Mouse (Mus musculus) G1E (cell line): ENCODE results near the gene Tm4sf5. TPM values are rescaled to one million over a fixed set of nuclear protein-coding genes. Genes with fewer than 3 reads are reported as not detected.

Source experiments
- ATAC-seq: 2 replicates; pipeline ENCODE4 v1.8.0; 2016; ENCODE audit warnings: mild to moderate bottlenecking; ENCODE audit not compliant: insufficient number of reproducible peaks, poor library complexity, low FRiP score, severe bottlenecking; ENCODE audit errors: extremely low read depth
- DNase-seq: peaks from one replicate; pipeline ENCODE4 v3.0.0; 2012; ENCODE audit warnings: low spot score
- H3K27me3 ChIP-seq: 2 replicates; pipeline ENCODE4 v1.6.1; 2012; ENCODE audit warnings: mild to moderate bottlenecking, low read length, inconsistent platforms; ENCODE audit not compliant: insufficient read depth
- H3K36me3 ChIP-seq: replicated peaks from 2 replicates; pipeline ENCODE3; 2012; ENCODE audit warnings: mild to moderate bottlenecking, inconsistent platforms
- H3K4me1 ChIP-seq: 2 replicates; pipeline ENCODE4 v1.6.1; 2012; ENCODE audit warnings: low read depth, low read length, inconsistent platforms, mixed read lengths; ENCODE audit not compliant: insufficient read depth
- H3K4me3 ChIP-seq: 2 replicates; pipeline ENCODE4 v1.5.1; 2012; ENCODE audit warnings: low read depth, mild to moderate bottlenecking, inconsistent platforms, low read length, moderate library complexity, mixed read lengths
- H3K9me3 ChIP-seq: replicated peaks from 2 replicates; pipeline ENCODE4 v1.6.1; 2012; ENCODE audit warnings: inconsistent platforms
- CTCF ChIP-seq: IDR thresholded peaks from 2 replicates; pipeline ENCODE4 v1.5.1; 2012; ENCODE audit warnings: low read depth, low read length, inconsistent platforms, mixed read lengths
- GATA1 ChIP-seq: IDR thresholded peaks from 2 replicates; pipeline ENCODE4 v1.6.1; 2012; ENCODE audit warnings: borderline replicate concordance, low read length, inconsistent platforms, mixed read lengths
- GATA2 ChIP-seq: IDR thresholded peaks from 2 replicates; pipeline ENCODE4 v1.6.1; 2012; ENCODE audit warnings: low read depth, low read length, inconsistent platforms, borderline replicate concordance
- POLR2AphosphoS5 ChIP-seq: IDR thresholded peaks from 2 replicates; pipeline ENCODE4 v1.6.1; 2012; ENCODE audit warnings: low read depth, low read length, inconsistent platforms; ENCODE audit not compliant: insufficient replicate concordance
- TAL1 ChIP-seq: conservative IDR thresholded peaks from 2 replicates; pipeline ENCODE4 v1.6.1; 2012; ENCODE audit warnings: low read depth, low read length, inconsistent platforms, mixed read lengths
- polyA plus RNA-seq: library from polyadenylated mRNA; stranded (reverse); fragments of >175 nt; gene quantifications from 2 replicates; pipeline ENCODE4 v1.2.3, GENCODE M21; 2012
- total RNA-seq, 2 experiments: library from RNA; stranded (forward) in 1 of 2; stranded (reverse) in 1 of 2; fragments of 200-1000 nt in 1 of 2; fragments of >200 nt in 1 of 2; fragmentation: Nextera tagmentation in 1 of 2; gene quantifications; 2 replicates each; pipeline ENCODE4 v1.2.3; 2014 to 2017

The Tm4sf5 gene
- total and polyA plus RNA-seq, 3 experiments, result not detected

- H3K36me3 ChIP-seq, result no peaks in the 10 kb centered on the region
- peaks cover 44% of the 10 kb centered on the region for H3K27me3 ChIP-seq
- H3K9me3 ChIP-seq, result no peaks in the 10 kb centered on the region
- no peak for ATAC-seq
- TF ChIP-seq GATA1 (no peak), TAL1 (no peak), CTCF (no peak), POLR2AphosphoS5 (no peak), GATA2 (no peak)
- H3K4me3 ChIP-seq, result no peak overlapping the region
- peaks cover 10% of the 10 kb centered on the region for H3K4me1 ChIP-seq
- no peak for DNase-seq
Observed at GRCm38 (mm10) chr11:70557545-70557944, 52.5 kb downstream of the Tm4sf5 start.

Other genes starting within 250 kb of the Tm4sf5 start
Only the 20 nearest of the 25 such genes appear.
- not detected in 2 replicates for gene Alox15, start 153.2 kb upstream of the Tm4sf5 start, total RNA-seq (2014; fragmentation: Nextera tagmentation)
- gene Alox15, start 153.2 kb upstream of the Tm4sf5 start, total RNA-seq (2017), result not detected in 2 replicates
- gene Alox15, start 153.2 kb upstream of the Tm4sf5 start, polyA plus RNA-seq, result not detected in 2 replicates
- gene Pelp1, start 95.2 kb upstream of the Tm4sf5 start, total RNA-seq (2014; fragmentation: Nextera tagmentation), result 36.5 and 39.9 TPM in 2 replicates
- gene Pelp1, start 95.2 kb upstream of the Tm4sf5 start, total RNA-seq (2017), result 6.9 and 7.8 TPM in 2 replicates
- gene Pelp1, start 95.2 kb upstream of the Tm4sf5 start, polyA plus RNA-seq, result 104 and 111 TPM in 2 replicates
- 51.7 and 69.3 TPM in 2 replicates for gene Arrb2, start 72.6 kb upstream of the Tm4sf5 start, total RNA-seq (2014; fragmentation: Nextera tagmentation)
- gene Arrb2, start 72.6 kb upstream of the Tm4sf5 start, total RNA-seq (2017), result 97.1 and 114 TPM in 2 replicates
- gene Arrb2, start 72.6 kb upstream of the Tm4sf5 start, polyA plus RNA-seq, result 327 and 349 TPM in 2 replicates
- gene Med11, start 53.3 kb upstream of the Tm4sf5 start, total RNA-seq (2014; fragmentation: Nextera tagmentation), result 13.2 and 18.1 TPM in 2 replicates
- gene Med11, start 53.3 kb upstream of the Tm4sf5 start, total RNA-seq (2017), result 37.0 and 42.4 TPM in 2 replicates
- 18.5 and 22.6 TPM in 2 replicates for gene Med11, start 53.3 kb upstream of the Tm4sf5 start, polyA plus RNA-seq
- not detected in 2 replicates for gene Zmynd15, start 45.8 kb upstream of the Tm4sf5 start, total RNA-seq (2014; fragmentation: Nextera tagmentation)
- gene Zmynd15, start 45.8 kb upstream of the Tm4sf5 start, total RNA-seq (2017), result 0.06 and 0.66 TPM in 2 replicates
- not detected in 2 replicates for gene Zmynd15, start 45.8 kb upstream of the Tm4sf5 start, polyA plus RNA-seq
- gene Cxcl16, start 45.3 kb upstream of the Tm4sf5 start, total RNA-seq (2014; fragmentation: Nextera tagmentation), result not detected in 2 replicates
- not detected in 2 replicates for gene Cxcl16, start 45.3 kb upstream of the Tm4sf5 start, total RNA-seq (2017)
- not detected in 2 replicates for gene Cxcl16, start 45.3 kb upstream of the Tm4sf5 start, polyA plus RNA-seq
- not detected in 2 replicates for gene Vmo1, start 9.4 kb downstream of the Tm4sf5 start, total RNA-seq (2014; fragmentation: Nextera tagmentation)
- gene Vmo1, start 9.4 kb downstream of the Tm4sf5 start, total RNA-seq (2017), result not detected in 2 replicates
- not detected in 2 replicates for gene Vmo1, start 9.4 kb downstream of the Tm4sf5 start, polyA plus RNA-seq
- not detected in 2 replicates for gene Gltpd2, start 14.0 kb downstream of the Tm4sf5 start, total RNA-seq (2014; fragmentation: Nextera tagmentation)
- not detected in 2 replicates for gene Gltpd2, start 14.0 kb downstream of the Tm4sf5 start, total RNA-seq (2017)
- gene Gltpd2, start 14.0 kb downstream of the Tm4sf5 start, polyA plus RNA-seq, result not detected in 2 replicates
- 114 and 116 TPM in 2 replicates for gene Psmb6, start 20.1 kb downstream of the Tm4sf5 start, total RNA-seq (2014; fragmentation: Nextera tagmentation)
- 212 and 295 TPM in 2 replicates for gene Psmb6, start 20.1 kb downstream of the Tm4sf5 start, total RNA-seq (2017)
- 153 and 181 TPM in 2 replicates for gene Psmb6, start 20.1 kb downstream of the Tm4sf5 start, polyA plus RNA-seq
- gene Gm40193, start 27.7 kb downstream of the Tm4sf5 start, total RNA-seq (2014; fragmentation: Nextera tagmentation), result not detected in 2 replicates
- not detected in 2 replicates for gene Gm40193, start 27.7 kb downstream of the Tm4sf5 start, total RNA-seq (2017)
- gene Gm40193, start 27.7 kb downstream of the Tm4sf5 start, polyA plus RNA-seq, result not detected in 2 replicates
- gene Pld2, start 34.8 kb downstream of the Tm4sf5 start, total RNA-seq (2014; fragmentation: Nextera tagmentation), result not detected in 2 replicates
- 0.05 and 0.06 TPM in 2 replicates for gene Pld2, start 34.8 kb downstream of the Tm4sf5 start, total RNA-seq (2017)
- not detected in 2 replicates for gene Pld2, start 34.8 kb downstream of the Tm4sf5 start, polyA plus RNA-seq
- 37.3 and 38.1 TPM in 2 replicates for gene Mink1, start 57.6 kb downstream of the Tm4sf5 start, total RNA-seq (2014; fragmentation: Nextera tagmentation)
- gene Mink1, start 57.6 kb downstream of the Tm4sf5 start, total RNA-seq (2017), result 8.8 and 14.3 TPM in 2 replicates
- gene Mink1, start 57.6 kb downstream of the Tm4sf5 start, polyA plus RNA-seq, result 89.8 and 94.4 TPM in 2 replicates
- gene 4930544D05Rik, start 110.6 kb downstream of the Tm4sf5 start, total RNA-seq (2014; fragmentation: Nextera tagmentation), result not detected in 2 replicates
- gene 4930544D05Rik, start 110.6 kb downstream of the Tm4sf5 start, total RNA-seq (2017), result not detected in 2 replicates
- not detected in 2 replicates for gene 4930544D05Rik, start 110.6 kb downstream of the Tm4sf5 start, polyA plus RNA-seq
- gene Chrne, start 114.0 kb downstream of the Tm4sf5 start, total RNA-seq (2014; fragmentation: Nextera tagmentation), result not detected in 2 replicates
- gene Chrne, start 114.0 kb downstream of the Tm4sf5 start, total RNA-seq (2017), result not detected in 2 replicates
- gene Chrne, start 114.0 kb downstream of the Tm4sf5 start, polyA plus RNA-seq, result not detected in 2 replicates
- gene Gp1ba, start 133.9 kb downstream of the Tm4sf5 start, total RNA-seq (2014; fragmentation: Nextera tagmentation), result 1.1 and 3.1 TPM in 2 replicates
- 2.8 and 3.4 TPM in 2 replicates for gene Gp1ba, start 133.9 kb downstream of the Tm4sf5 start, total RNA-seq (2017)
- 9.0 TPM in 2 replicates for gene Gp1ba, start 133.9 kb downstream of the Tm4sf5 start, polyA plus RNA-seq
- 63.7 and 115 TPM in 2 replicates for gene Rnf167, start 142.0 kb downstream of the Tm4sf5 start, total RNA-seq (2014; fragmentation: Nextera tagmentation)
- gene Rnf167, start 142.0 kb downstream of the Tm4sf5 start, total RNA-seq (2017), result 62.3 and 64.1 TPM in 2 replicates
- 62.6 and 81.3 TPM in 2 replicates for gene Rnf167, start 142.0 kb downstream of the Tm4sf5 start, polyA plus RNA-seq
- gene Slc25a11, start 142.2 kb downstream of the Tm4sf5 start, total RNA-seq (2014; fragmentation: Nextera tagmentation), result 42.8 and 72.7 TPM in 2 replicates
- 125 and 144 TPM in 2 replicates for gene Slc25a11, start 142.2 kb downstream of the Tm4sf5 start, total RNA-seq (2017)
- gene Slc25a11, start 142.2 kb downstream of the Tm4sf5 start, polyA plus RNA-seq, result 50.6 and 59.2 TPM in 2 replicates
- gene Pfn1, start 149.4 kb downstream of the Tm4sf5 start, total RNA-seq (2014; fragmentation: Nextera tagmentation), result 804 and 991 TPM in 2 replicates
- 724 and 774 TPM in 2 replicates for gene Pfn1, start 149.4 kb downstream of the Tm4sf5 start, total RNA-seq (2017)
- 3,649 and 4,709 TPM in 2 replicates for gene Pfn1, start 149.4 kb downstream of the Tm4sf5 start, polyA plus RNA-seq
- 19.0 and 25.3 TPM in 2 replicates for gene Eno3, start 152.0 kb downstream of the Tm4sf5 start, total RNA-seq (2014; fragmentation: Nextera tagmentation)
- gene Eno3, start 152.0 kb downstream of the Tm4sf5 start, total RNA-seq (2017), result 21.9 and 24.5 TPM in 2 replicates
- 3.1 and 5.7 TPM in 2 replicates for gene Eno3, start 152.0 kb downstream of the Tm4sf5 start, polyA plus RNA-seq
- gene Spag7, start 164.2 kb downstream of the Tm4sf5 start, total RNA-seq (2014; fragmentation: Nextera tagmentation), result 64.2 and 66.9 TPM in 2 replicates
- gene Spag7, start 164.2 kb downstream of the Tm4sf5 start, total RNA-seq (2017), result 64.6 and 81.5 TPM in 2 replicates
- 152 and 196 TPM in 2 replicates for gene Spag7, start 164.2 kb downstream of the Tm4sf5 start, polyA plus RNA-seq